Mouse (Mus musculus): ENCODE measurements around the gene Fscn2.
A peak's percentile ranks its signal among the peaks of the same experiment; 100 is the strongest.

- TF ChIP-seq POLR2A (IDR thresholded peaks at IDR 0.05; ENCODE audit: borderline replicate concordance, control insufficient read depth, low read depth, low read length) (peak; percentile 58; the same call in 1 of the 2 replicates), CTCF (IDR thresholded peaks at IDR 0.05; ENCODE audit: control insufficient read depth, insufficient read depth, low read length) (no peak)
Measured at GRCm38 (mm10) chr11:120348684-120349370, 12.5 kb upstream of the Fscn2 start.

Measured in bone marrow, adult 2 months (tissue).